Mouse (Mus musculus) cerebellum, adult 11 months (tissue): ENCODE measurements at regions not wholly inside any gene's neighbourhood (a gene's known extent, or its start where the extent isn't known, plus 50 kb on each side); places are given as distances from the start of the nearest gene placed in this dataset.

Experiments
- DNase-seq: peaks from one replicate; pipeline ENCODE4 v3.0.0; 2022

DNA sequence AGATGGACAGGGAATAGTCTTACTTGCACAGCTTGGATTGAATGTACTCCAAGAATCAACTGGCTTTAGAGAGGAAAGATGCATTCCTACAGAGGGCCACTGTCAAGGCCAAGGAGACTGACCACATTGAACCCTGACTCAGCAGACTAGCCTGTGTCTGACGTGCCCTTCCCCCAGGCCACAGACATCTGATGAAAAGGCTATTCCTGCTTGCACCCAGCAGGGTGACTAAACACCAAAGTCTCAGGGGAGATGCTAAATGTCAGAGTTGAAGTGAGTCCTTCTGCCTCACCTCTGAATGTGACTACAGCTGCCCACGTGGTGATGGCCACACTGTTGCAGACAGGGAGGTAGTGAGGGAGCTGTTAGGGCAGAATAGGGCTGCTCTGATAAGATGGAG lies 140.2 kb upstream of the Fggy start:
- no peak for DNase-seq

- DNase-seq = no peak
Measured at GRCm38 (mm10) chr4:95426563-95426962, 130.7 kb upstream of the Fggy start.

GRCm38 (mm10) chr4:95434543-95434942 lies 122.8 kb upstream of the Fggy start:
- no peak for DNase-seq

- DNase-seq = no peak
Measured at GRCm38 (mm10) chr4:95435080-95435479, 122.2 kb upstream of the Fggy start.

DNA sequence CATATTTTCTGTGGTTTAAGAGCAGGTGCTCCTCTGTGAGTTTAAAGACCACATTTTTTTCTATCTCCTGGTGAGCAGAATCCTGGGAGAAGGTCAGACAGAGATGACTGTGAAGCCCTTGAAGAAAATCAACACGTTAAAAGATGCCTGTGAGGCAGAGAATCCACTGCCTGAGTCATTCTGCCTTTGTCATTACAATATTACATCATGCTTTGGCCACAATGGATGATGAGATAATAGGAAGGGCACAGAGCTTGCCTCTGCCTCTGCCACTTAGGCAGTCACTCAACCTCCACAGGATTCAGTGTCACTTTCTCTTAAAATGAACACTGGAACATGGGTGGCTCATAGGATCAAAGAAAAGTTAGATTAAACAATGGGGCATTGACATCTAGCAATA lies 117.5 kb upstream of the Fggy start:
- no peak for DNase-seq

DNA sequence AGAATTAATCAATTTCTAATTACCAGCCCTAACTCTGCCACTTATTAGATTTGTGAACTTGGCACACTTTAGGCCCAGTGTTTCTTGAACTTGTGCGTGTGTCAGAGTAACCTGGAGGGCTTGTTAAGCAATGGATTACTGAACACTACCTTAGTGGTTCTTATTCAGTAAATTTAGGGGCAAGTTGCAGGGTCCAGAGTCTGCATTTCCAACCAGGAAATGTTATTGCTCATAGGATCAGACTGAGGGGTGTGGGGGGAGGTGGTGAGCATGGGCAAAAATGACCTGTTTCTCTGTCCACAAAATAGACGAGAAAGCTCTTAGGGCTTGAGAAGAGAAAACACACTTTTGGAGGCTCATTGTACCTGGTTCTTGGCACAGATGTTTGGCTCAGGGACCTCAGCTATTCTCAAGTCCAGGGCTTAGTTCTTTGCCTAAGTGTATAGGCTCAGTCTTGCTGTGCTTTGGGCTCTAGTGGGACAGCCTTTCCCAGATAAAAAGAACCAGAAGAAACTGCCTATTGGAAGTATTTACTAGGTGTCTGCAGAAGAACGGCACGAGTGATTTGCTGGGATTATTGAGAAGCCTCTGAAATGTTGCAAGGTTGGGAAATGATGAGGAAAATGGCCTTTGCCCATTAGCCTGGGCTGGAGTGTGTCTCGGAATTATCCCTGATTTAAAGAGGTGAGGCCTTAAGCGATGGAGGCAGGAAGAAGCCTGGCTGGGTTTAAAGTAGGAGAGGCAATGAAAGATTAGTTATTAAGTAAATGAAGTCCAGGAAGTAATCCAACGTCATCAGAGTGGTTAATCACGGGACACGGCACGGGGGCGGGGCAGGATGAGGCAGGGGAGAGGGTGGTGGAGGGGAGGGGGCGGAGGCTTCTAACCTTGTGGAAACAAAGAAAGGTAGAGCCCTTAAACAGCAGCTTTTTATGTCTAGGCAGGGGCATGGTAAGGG lies 113.2 kb upstream of the Fggy start:
- no peak for DNase-seq

DNA sequence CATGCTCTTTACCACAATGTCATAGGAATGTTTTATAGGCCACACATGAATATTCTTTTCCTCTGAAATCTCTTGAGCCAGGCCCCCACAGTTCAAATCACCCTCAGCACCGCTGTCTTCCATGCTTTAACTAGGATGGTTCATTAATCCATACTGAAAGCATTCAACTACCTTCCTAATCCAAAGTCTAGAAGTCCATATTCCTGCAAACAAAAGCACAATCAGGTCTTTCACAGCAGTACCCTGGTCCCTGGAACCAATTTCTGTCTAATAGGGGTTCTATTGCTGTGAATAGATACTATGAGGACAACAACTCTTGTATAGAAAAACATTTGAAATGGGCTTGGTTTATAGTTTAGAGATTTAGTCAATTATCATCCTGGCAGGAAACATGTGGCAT lies 107.0 kb upstream of the Fggy start:
- DNase-seq = no peak

DNA sequence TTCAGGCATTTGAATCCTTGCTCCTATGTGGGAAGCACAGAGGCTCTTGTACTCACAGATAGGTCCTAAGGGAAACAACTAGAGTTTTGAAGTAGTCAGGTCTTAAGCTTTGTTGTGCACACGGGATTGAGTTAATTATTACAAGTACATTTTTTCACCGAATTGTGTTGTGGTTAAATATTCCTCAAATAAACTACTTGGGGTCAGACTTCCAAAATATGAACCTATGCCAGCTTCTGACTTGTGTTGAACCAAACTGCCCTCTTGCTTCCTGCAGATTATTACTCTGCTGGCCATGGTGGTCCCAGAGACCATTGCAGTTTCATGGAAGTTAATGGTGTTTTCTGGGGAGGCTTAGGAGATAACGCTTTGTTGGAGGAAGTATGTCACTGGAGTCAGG lies 105.5 kb upstream of the Fggy start:
- DNase-seq = no peak

- DNase-seq = no peak
Measured at GRCm38 (mm10) chr4:95456318-95456717, 101.0 kb upstream of the Fggy start.

DNA sequence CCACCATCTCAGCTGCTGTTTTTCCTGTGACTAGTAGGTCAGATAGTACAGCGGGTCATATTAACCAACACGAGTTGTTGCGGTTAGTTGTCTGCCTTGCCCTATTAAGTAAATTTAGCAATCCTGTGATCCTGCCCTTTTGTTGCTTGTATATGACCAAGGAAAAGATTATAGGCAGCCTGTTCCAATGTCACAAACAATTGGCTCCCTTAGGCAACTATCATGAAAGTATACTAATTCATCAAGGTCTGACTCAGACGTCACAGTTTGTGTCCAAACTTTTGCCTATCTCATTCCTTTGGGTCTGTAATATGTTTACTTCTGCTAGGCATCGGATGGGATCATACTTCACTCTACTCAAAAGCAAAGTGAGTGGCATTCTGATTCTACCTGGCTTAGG lies 100.4 kb upstream of the Fggy start:
- DNase-seq = no peak

- DNase-seq = no peak
Measured at GRCm38 (mm10) chr4:95462476-95462875, 94.8 kb upstream of the Fggy start.

DNA sequence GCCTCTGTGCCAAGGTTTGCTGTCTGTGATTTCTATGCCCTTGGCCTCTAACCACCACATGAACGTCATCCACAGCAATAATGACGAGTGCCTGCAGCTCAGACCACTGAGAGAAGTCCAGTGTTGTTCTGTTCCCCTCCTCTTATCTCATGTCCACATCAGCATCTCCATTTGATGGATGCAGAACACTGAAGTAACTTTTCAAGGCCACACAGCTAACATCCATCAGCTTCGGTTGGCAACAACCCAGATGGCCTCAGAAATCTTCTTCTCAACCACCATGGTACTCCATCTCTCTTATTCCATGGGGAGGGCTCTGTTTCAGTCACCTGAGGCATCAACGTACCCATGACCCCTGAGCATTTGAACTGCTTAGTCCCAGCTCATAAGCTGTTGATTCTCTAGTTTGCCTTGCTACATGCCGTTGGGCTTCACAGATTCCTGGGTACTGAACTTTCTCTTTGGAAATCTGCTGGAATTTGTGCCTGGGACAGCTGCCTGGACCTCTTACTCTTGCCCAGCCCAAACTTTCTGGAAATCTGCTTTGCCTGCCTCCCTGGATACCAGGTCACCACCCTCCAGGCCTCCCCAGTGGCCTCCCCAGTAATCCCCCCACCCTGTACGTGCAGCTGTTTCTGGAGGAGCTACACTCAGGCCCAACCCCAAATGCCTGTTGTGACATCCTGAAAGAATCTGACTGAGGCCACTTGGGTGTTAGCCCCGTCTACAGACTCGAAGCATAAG lies 94.1 kb upstream of the Fggy start:
- DNase-seq = no peak

DNA sequence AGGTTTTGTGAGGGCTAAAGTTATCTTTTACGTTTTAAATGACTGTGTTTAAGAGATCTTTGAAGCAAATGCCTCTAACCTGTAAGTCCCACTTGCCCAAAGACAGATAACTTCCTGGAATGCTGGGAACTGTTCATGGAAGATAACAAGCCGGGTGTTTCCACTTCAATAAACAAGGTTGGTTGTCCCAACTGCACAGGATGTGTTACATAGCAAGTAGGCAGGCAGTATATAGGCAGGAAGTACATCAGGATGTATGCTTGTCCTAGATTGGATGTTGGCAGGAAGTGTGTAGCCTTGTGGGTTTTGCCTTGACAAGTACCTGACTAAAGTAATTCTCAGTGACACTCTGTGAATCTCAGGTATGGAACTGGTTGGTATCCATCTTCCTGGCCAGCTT lies 90.7 kb upstream of the Fggy start:
- no peak for DNase-seq

DNA sequence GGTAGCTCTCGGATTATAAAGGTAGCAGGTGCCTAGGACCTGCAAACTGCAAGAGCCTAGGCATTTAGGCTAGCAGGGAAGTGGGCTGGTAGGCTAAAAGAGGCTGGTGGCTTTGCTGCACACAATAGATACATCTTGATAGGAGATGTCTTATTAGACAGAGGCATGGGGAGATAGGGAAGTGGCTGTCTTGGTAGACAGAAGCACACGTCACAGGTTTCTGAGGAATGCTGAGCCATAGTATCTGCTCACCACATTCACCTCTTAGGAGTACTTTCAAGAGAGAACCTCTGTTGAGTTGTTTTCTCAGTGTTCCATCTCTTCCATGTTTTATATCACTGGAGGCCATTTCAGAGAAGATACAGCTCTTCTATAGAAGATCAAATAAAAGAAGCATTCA lies 89.8 kb upstream of the Fggy start:
- DNase-seq = no peak

DNA sequence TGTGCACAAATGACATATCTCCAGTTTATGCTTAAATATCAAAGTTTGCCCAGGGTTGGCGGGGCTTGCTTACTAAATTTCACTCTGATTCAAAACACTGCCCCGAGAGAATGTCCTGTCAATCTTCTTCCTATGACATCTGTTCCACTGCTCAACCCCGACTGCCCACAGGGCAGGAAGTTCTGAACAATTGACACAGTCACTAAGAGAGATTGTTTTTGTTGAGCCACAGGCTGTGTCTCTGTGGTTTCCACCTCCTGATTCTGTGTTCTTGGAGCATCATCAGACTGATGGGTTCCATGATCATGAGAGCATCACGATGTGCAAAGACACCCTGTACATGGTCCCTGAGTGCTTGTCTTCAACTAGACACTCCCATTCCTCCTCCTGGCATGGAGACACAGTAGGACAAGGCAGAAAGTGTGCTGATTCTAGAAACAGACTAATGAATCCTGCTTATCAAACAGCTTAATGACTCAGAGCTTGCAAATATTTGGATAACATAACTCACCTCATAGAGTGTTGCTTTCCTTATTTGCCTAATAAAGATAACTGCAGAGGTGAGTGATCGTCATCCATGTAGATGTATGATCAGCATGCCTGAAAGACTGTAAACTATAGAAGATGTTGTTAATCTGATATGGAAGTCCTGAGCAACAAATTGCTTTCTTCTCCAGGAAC lies 82.4 kb upstream of the Fggy start:
- no peak for DNase-seq

DNA sequence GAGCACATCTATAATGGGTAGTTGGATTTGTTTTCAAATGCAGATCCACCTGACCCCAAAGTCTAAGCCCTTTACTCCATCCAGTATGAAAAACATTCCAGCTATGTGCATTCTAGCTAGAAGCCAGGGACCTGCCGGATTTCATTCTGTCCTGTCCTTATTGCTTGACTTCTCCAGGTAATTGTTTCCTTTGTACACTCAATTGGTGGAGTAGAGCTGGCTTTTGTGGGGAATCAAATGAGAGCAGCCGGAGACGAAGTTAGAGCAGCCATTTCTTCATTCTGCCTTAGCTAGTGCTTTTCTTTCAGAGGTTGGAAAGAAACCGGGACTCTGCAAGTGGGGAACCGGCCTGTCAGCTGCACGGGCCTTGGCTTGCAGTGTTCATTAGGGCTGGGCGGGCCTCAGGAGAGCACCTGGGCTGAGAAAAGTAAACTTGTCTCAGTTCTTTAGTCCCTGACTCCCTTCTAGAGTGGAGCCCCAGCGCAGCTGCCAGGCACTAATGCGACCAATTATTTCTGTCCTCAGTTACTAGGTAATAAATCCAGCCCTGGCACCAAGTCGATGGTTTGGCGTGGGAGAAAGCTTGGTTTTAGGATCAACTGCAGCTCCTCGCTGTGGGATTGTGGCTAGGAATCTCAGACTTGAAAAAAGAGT lies 81.1 kb upstream of the Fggy start:
- DNase-seq = no peak

DNA sequence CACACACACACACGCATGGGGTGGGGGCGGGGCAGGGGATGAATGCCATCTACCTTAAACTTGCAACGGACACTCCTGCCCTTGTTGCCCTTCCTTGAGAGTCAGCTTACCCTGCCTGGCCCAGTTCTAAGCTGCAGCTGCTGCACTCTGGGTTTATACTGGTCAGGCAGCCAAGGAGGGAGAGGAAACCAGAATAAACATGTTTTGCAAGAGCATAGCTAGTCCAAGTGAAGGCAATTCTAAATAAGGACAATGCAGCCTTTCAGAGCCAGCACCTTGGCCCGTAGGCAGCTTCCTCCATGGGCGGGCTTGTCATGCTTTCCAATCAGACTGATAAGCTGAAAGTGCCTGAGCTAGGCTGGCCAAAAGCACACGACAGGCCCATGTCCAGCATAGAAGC lies 73.7 kb upstream of the Fggy start:
- DNase-seq = no peak

- DNase-seq = no peak
Measured at GRCm38 (mm10) chr4:95487323-95487722, 70.0 kb upstream of the Fggy start.

DNA sequence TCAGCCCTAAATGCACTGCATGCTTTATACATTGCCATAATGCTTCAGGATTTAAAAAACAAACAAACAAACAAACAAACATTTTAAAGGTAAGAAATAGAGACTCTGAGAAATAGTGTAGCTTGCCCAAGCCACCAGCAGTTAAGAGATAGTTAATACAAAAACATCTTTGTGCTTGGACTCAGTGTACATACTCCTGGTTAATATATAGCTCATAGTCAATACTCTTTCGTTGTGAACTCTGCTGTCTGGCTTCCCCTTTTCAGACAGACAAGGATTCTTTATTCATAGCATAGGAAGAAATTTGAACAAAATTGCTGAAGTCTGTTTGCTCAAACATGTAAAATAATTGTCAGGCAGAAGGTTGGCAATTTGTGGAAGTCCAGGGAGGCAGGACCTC lies 69.3 kb upstream of the Fggy start:
- DNase-seq = no peak

- DNase-seq = no peak
Measured at GRCm38 (mm10) chr4:95489059-95489458, 68.2 kb upstream of the Fggy start.

- no peak for DNase-seq
Measured at GRCm38 (mm10) chr4:95500265-95500664, 57.0 kb upstream of the Fggy start.

DNA sequence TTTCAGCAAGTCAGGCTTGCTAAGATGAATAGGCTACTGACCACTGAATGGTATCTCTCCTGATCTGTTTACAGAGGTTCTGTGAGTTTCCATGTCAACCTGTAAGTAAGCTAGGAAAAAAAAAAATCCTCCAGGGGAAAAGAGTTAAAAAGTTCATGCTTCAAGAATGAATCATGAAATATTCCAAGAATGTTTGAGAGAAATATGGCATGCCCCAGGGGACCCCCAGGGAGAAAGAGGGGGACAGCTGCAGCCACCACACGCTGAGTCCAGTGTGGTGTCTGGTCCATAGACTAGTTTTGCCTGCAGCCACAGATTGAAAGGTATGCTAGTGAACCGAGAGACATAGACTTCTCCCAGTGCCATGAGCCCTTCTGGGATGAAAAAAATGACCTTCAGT lies 56.1 kb upstream of the Fggy start:
- DNase-seq = no peak
